Mouse (Mus musculus): ENCODE results near the gene Nop2. TPM values are rescaled to one million over a fixed set of nuclear protein-coding genes. Genes with fewer than 3 reads are reported as not detected.

Gene Nop2
- polyA plus RNA-seq (2014; fragmentation: Nextera tagmentation; extraction: Ambion mirVana): 114 and 125 TPM in 2 replicates

DNA sequence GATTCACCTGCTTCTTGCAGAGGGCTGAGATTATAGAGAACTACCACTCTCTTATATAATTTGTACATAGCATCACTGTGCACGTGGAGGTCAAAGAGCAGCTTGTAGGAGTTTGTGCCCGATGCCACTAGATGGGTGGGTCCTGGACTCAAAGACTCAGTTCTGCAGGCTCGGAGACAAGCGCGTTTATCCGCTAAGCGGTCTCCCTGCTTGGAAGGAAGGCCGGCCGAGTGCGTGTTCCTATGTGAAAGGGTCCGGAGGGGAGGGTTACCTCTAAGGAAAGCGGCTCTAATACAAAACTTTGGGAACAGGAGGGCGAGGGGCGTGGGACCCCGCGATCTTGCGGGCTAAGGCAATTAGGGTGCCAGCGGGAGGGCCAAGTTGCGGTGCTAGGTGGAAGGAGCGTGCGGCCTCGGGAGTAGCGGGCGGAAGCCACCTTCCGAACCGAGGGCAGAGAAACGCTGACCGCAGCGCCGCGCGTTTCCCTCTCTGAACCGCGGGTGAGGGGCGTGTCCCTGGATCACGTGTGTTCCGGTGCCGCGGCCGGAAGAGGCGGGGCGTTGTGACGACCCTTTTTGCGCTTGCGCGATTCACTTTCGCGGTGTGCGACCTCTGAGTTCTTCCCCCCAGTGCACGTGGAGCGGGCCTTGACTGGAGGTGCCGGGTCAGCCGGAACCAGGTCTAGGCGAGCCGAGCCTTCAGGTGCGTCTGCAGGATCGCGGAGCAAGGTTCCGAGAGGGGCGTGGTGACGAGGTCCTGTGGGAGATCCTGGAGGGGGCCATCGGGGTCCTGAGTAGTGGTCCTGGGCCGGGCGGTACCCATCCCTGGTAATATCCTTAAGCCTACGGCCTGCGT lies at the start of gene Nop2:
Gene Nop2, plus strand, starts transcription at position 608 of the 855 bp plus-strand sequence.
- Histone ChIP-seq H3K9ac (ENCODE audit: low read depth, low read length) (peak within 1 kb of the TSS; percentile 92), H3K4me3 (ENCODE audit: low read depth, low read length) (peak within 1 kb of the TSS; percentile 93), H3K4me1 (replicated peaks; ENCODE audit: control insufficient read depth, insufficient read depth, low read length) (peaks cover 9% of the 10 kb centered on the region), H3K9me3 (ENCODE audit: control insufficient read depth, low read length) (no peaks in the 10 kb centered on the region), H3K27me3 (replicated peaks; ENCODE audit: control insufficient read depth, insufficient read depth, low read length) (no peaks in the 10 kb centered on the region), H3K36me3 (ENCODE audit: control insufficient read depth, insufficient read depth, low read length) (peaks cover 34% of the 10 kb centered on the region), H3K27ac (ENCODE audit: low read depth, low read length) (peak within 1 kb of the TSS; percentile 86), H3K4me2 (peak within 1 kb of the TSS; percentile 94)
- DNase-seq (ENCODE audit: low spot score) (peak; percentile 95), ATAC-seq (replicated peaks; ENCODE audit: low FRiP score) (peak; percentile 92)
- WGBS: under 1% methylated on average over 65 of the region's 66 CpGs

DNA sequence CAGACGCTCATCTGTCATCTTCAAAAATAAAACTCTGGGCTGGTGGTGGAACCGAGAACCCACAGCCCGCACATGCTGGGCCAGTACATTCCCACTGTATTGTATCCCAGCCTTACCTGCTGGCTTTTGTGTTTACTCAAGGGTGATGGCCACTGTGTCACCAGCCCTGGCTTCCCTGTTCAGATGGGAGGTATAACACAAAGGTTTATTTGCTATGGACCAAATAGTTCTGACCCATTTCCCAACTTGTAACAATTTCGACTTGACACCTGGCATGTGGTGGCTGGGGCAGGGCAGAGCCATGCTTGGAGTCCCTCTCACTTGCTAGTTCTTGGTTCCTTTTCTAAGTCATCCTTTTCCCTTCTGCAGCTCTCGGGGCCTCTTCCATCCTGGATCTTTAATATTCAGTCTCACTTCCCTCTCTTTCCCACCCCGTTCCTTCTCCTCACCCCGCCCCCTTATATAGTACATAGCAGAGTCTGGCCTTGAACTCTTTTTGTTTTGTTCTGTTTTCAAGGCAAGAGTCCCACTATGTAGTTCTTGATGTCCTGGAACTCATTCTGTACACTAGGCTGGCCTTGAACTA lies 48.8 kb upstream of the Nop2 start:
- Histone ChIP-seq H3K4me1 (replicated peaks; ENCODE audit: control insufficient read depth, insufficient read depth, low read length) (peaks cover 12% of the 10 kb centered on the region), H3K9me3 (ENCODE audit: control insufficient read depth, low read length) (no peaks in the 10 kb centered on the region), H3K4me2 (no peak overlapping the region), H3K27me3 (replicated peaks; ENCODE audit: control insufficient read depth, insufficient read depth, low read length) (no peaks in the 10 kb centered on the region), H3K27ac (ENCODE audit: low read depth, low read length) (no peak overlapping the region), H3K4me3 (ENCODE audit: low read depth, low read length) (no peak overlapping the region), H3K36me3 (ENCODE audit: control insufficient read depth, insufficient read depth, low read length) (no peaks in the 10 kb centered on the region), H3K9ac (ENCODE audit: low read depth, low read length) (no peak overlapping the region)
- 87% methylated on average over 7 of the region's 7 CpGs for WGBS
- DNase-seq (ENCODE audit: low spot score) (no peak), ATAC-seq (replicated peaks; ENCODE audit: low FRiP score) (no peak)

- DNase-seq (ENCODE audit: low spot score) (no peak), ATAC-seq (replicated peaks; ENCODE audit: low FRiP score) (peak; percentile 11; the same call in 1 of the 2 replicates)
- H3K4me3 ChIP-seq (ENCODE audit: low read depth, low read length): no peak overlapping the region
- H3K9ac ChIP-seq (ENCODE audit: low read depth, low read length): no peak overlapping the region
- H3K4me2 ChIP-seq: no peak overlapping the region
- peaks cover 20% of the 10 kb centered on the region for H3K4me1 ChIP-seq (replicated peaks; ENCODE audit: control insufficient read depth, insufficient read depth, low read length)
- no peaks in the 10 kb centered on the region for H3K36me3 ChIP-seq (ENCODE audit: control insufficient read depth, insufficient read depth, low read length)
- no peaks in the 10 kb centered on the region for H3K27me3 ChIP-seq (replicated peaks; ENCODE audit: control insufficient read depth, insufficient read depth, low read length)
- 13% methylated on average over 4 of the region's 4 CpGs for WGBS
- H3K9me3 ChIP-seq (ENCODE audit: control insufficient read depth, low read length): no peaks in the 10 kb centered on the region
- H3K27ac ChIP-seq (ENCODE audit: low read depth, low read length): no peak overlapping the region
Observed at GRCm38 (mm10) chr6:125084424-125084823, 47.3 kb upstream of the Nop2 start.

- DNase-seq (ENCODE audit: low spot score) (no peak), ATAC-seq (replicated peaks; ENCODE audit: low FRiP score) (no peak)
- H3K4me1 ChIP-seq (replicated peaks; ENCODE audit: control insufficient read depth, insufficient read depth, low read length): peaks cover 28% of the 10 kb centered on the region
- no peaks in the 10 kb centered on the region for H3K36me3 ChIP-seq (ENCODE audit: control insufficient read depth, insufficient read depth, low read length)
- 79% methylated on average over 3 of the region's 3 CpGs for WGBS
- no peak overlapping the region for H3K4me3 ChIP-seq (ENCODE audit: low read depth, low read length)
- H3K4me2 ChIP-seq: no peak overlapping the region
- H3K9me3 ChIP-seq (ENCODE audit: control insufficient read depth, low read length): no peaks in the 10 kb centered on the region
- peak overlapping the region; percentile 88; the same call in 1 of the 2 replicates for H3K27ac ChIP-seq (ENCODE audit: low read depth, low read length)
- H3K27me3 ChIP-seq (replicated peaks; ENCODE audit: control insufficient read depth, insufficient read depth, low read length): no peaks in the 10 kb centered on the region
- no peak overlapping the region for H3K9ac ChIP-seq (ENCODE audit: low read depth, low read length)
Observed at GRCm38 (mm10) chr6:125087937-125088336, 43.8 kb upstream of the Nop2 start.

- peak overlapping the region; percentile 44 for H3K9ac ChIP-seq (ENCODE audit: low read depth, low read length)
- peak; percentile 71 for ATAC-seq (replicated peaks; ENCODE audit: low FRiP score)
- H3K27me3 ChIP-seq (replicated peaks; ENCODE audit: control insufficient read depth, insufficient read depth, low read length): no peaks in the 10 kb centered on the region
- peak overlapping the region; percentile 65 for H3K4me2 ChIP-seq
- peak overlapping the region; percentile 88 for H3K27ac ChIP-seq (ENCODE audit: low read depth, low read length)
- H3K4me1 ChIP-seq (replicated peaks; ENCODE audit: control insufficient read depth, insufficient read depth, low read length): peaks cover 27% of the 10 kb centered on the region
- peak; percentile 75 for DNase-seq (ENCODE audit: low spot score)
- H3K9me3 ChIP-seq (ENCODE audit: control insufficient read depth, low read length): no peaks in the 10 kb centered on the region
- H3K4me3 ChIP-seq (ENCODE audit: low read depth, low read length): peak overlapping the region; percentile 14; the same call in 1 of the 2 replicates
- H3K36me3 ChIP-seq (ENCODE audit: control insufficient read depth, insufficient read depth, low read length): no peaks in the 10 kb centered on the region
- WGBS: 5% methylated on average over 20 of the region's 20 CpGs
Observed at GRCm38 (mm10) chr6:125088561-125089321, 43.0 kb upstream of the Nop2 start.

DNA sequence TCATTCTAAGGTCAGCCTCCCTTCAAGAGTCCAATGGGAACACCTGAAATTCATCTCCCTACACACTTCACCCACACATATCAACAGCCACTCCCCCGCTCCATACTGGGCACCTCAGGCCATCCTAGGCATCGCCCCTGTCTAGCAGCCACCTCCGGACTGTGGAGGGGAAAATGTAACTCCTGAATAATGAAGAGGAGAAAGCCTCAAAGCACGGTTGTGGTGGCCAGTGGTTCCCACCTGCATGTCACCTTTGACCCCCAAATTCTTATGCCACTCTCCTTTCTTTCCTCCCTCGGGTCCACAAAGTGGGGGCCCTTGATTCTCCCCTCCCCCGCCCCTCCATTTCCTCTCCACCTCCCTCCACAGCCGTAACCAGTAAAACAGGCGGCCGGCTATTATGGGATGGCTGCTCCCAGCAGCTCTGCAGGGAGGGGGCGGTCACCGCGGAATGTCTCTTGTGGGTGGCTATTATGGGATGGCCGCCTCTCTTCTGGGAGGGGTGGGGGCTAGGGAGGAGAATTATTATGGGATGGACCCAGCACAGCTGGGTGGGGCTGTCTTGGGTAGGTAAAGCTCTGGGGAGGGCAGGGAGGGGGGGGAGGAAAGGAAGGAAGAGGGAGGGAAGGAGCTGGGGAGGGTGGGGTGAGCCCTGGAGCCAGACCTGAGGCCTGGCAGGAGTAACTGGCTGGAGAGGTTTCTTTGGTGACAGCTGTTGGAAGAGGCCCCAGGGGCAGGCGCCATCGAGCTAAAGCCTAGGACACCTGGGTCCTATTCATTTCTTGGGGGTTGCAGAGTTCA lies 42.0 kb upstream of the Nop2 start:
- WGBS: 6% methylated on average over 15 of the region's 15 CpGs

DNA sequence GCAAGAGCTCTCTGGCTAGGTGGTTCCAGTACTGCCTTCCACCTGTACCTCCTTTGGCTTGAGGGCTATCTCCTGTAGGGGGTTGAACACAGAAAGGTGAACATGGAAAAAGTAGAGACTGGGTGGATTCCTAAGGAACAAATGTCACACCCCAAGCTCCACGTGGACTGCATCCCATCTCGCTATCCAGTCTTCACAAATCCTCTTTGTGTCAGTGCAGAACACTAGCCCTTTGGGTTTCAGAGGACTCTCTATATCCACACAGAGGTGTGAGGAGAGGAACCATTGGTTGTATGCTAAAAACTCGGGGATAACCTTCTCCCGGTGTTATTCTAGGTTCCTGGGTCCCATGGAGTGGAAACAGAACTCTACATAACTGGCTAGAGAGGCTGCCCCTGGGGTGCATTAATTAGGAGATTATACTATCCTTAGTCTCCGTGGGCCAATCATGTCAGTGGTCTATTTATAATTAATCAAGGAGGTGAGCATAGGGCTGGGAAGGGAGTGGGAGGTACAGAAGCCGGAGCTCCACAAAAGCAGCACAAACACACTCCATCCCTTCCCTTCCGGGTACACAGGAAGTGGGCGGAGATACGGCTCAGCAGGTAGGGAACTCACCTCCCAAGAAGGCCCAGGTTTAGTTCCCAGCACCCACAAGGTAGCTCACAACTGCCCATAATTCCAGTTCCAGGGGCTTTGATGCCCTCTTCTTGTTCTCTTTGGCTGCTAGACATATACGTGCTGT lies 41.2 kb upstream of the Nop2 start:
- H3K4me3 ChIP-seq (ENCODE audit: low read depth, low read length): peak overlapping the region; percentile 30; the same call in 1 of the 2 replicates
- H3K36me3 ChIP-seq (ENCODE audit: control insufficient read depth, insufficient read depth, low read length): no peaks in the 10 kb centered on the region
- no peaks in the 10 kb centered on the region for H3K27me3 ChIP-seq (replicated peaks; ENCODE audit: control insufficient read depth, insufficient read depth, low read length)
- DNase-seq (ENCODE audit: low spot score): no peak
- peak overlapping the region; percentile 88 for H3K27ac ChIP-seq (ENCODE audit: low read depth, low read length)
- no peaks in the 10 kb centered on the region for H3K9me3 ChIP-seq (ENCODE audit: control insufficient read depth, low read length)
- WGBS: 60% methylated on average over 10 of the region's 10 CpGs
- peak overlapping the region; percentile 66 for H3K9ac ChIP-seq (ENCODE audit: low read depth, low read length)
- peak overlapping the region; percentile 65 for H3K4me2 ChIP-seq
- ATAC-seq (replicated peaks; ENCODE audit: low FRiP score): no peak
- peaks cover 34% of the 10 kb centered on the region for H3K4me1 ChIP-seq (replicated peaks; ENCODE audit: control insufficient read depth, insufficient read depth, low read length)

More for the DNA sequence above, 42.0 kb upstream of the Nop2 start:
- DNase-seq (ENCODE audit: low spot score): peak; percentile 75
- H3K4me3 ChIP-seq (ENCODE audit: low read depth, low read length): peak overlapping the region; percentile 30; the same call in 1 of the 2 replicates
- peak overlapping the region; percentile 88 for H3K27ac ChIP-seq (ENCODE audit: low read depth, low read length)
- no peaks in the 10 kb centered on the region for H3K36me3 ChIP-seq (ENCODE audit: control insufficient read depth, insufficient read depth, low read length)
- peaks cover 26% of the 10 kb centered on the region for H3K4me1 ChIP-seq (replicated peaks; ENCODE audit: control insufficient read depth, insufficient read depth, low read length)
- H3K4me2 ChIP-seq: peak overlapping the region; percentile 65
- peak overlapping the region; percentile 66 for H3K9ac ChIP-seq (ENCODE audit: low read depth, low read length)
- no peaks in the 10 kb centered on the region for H3K27me3 ChIP-seq (replicated peaks; ENCODE audit: control insufficient read depth, insufficient read depth, low read length)
- H3K9me3 ChIP-seq (ENCODE audit: control insufficient read depth, low read length): no peaks in the 10 kb centered on the region
- ATAC-seq (replicated peaks; ENCODE audit: low FRiP score): peak; percentile 64
